Comparison of ENCODE assay signal across 9 mouse cellular contexts in genomic region chr10:69253075-69253685, GRCm38 (mm10). TPM values are rescaled to one million over a fixed set of nuclear protein-coding genes. Genes with fewer than 3 reads are reported as not detected.
DNase-seq lines count a peak whose midpoint lies in the region; ATAC-seq lines count a peak whose summit lies in the region.
"Had no signal": no experiment of that assay in that cellular context is flagged by ENCODE, and none has a peak within 500 bp of the region (broad histone marks: within the 10 kb centered on the region; RNA-seq: fewer than 3 reads in every experiment).

No protein-coding gene starts in this region.

- H3K4me1 ChIP-seq in embryonic facial prominence, embryonic 10.5 days = peaks cover 27% of the 10 kb centered on the region
- H3K4me1 ChIP-seq in intestine, embryonic 14.5 days (replicated peaks; ENCODE audit: control insufficient read depth, insufficient read depth, low read length) = peaks cover 24% of the 10 kb centered on the region
- H3K4me1 ChIP-seq in liver, embryonic 13.5 days (replicated peaks) = peaks cover 36% of the 10 kb centered on the region

- no peak overlapping the region for H3K4me2 ChIP-seq in intestine, embryonic 14.5 days (ENCODE audit: low read length)
- no peak overlapping the region for H3K4me2 ChIP-seq in liver, embryonic 13.5 days

- H3K36me3 ChIP-seq in embryonic facial prominence, embryonic 10.5 days (replicated peaks) = peaks cover 22% of the 10 kb centered on the region
- peaks cover 29% of the 10 kb centered on the region for H3K36me3 ChIP-seq in intestine, embryonic 14.5 days (ENCODE audit: control insufficient read depth, insufficient read depth, low read length)
- H3K36me3 ChIP-seq in liver, embryonic 13.5 days = peaks cover 9% of the 10 kb centered on the region; the same call in 1 of the 2 replicates

- H3K27me3 ChIP-seq in embryonic facial prominence, embryonic 10.5 days (replicated peaks; ENCODE audit: low read depth, poor library complexity, severe bottlenecking) = no peaks in the 10 kb centered on the region
- H3K27me3 ChIP-seq in intestine, embryonic 14.5 days (replicated peaks; ENCODE audit: control insufficient read depth, insufficient read depth, low read length) = no peaks in the 10 kb centered on the region
- H3K27me3 ChIP-seq in liver, embryonic 13.5 days = no peaks in the 10 kb centered on the region

- H3K9me3 ChIP-seq in embryonic facial prominence, embryonic 10.5 days = no peaks in the 10 kb centered on the region
- no peaks in the 10 kb centered on the region for H3K9me3 ChIP-seq in intestine, embryonic 14.5 days (ENCODE audit: control insufficient read depth, low read length)
- no peaks in the 10 kb centered on the region for H3K9me3 ChIP-seq in liver, embryonic 13.5 days (replicated peaks)

- no peak overlapping the region for H3K4me3 ChIP-seq in embryonic facial prominence, embryonic 10.5 days
- H3K4me3 ChIP-seq in intestine, embryonic 14.5 days (ENCODE audit: low read depth, low read length) = no peak overlapping the region
- no peak overlapping the region for H3K4me3 ChIP-seq in liver, embryonic 13.5 days (replicated peaks)
- H3K4me3 ChIP-seq: erythroblast, embryonic 14.5 days had no signal

- 56% methylated on average over 5 of the region's 5 CpGs for WGBS in embryonic facial prominence, embryonic 10.5 days
- 19% methylated on average over 5 of the region's 5 CpGs for WGBS in intestine, embryonic 14.5 days
- 51% methylated on average over 5 of the region's 5 CpGs for WGBS in liver, embryonic 13.5 days (ENCODE audit: insufficient replicate concordance)

- H3K27ac ChIP-seq in embryonic facial prominence, embryonic 10.5 days (replicated peaks) = peak overlapping the region; percentile 82
- peak overlapping the region; percentile 95 for H3K27ac ChIP-seq in intestine, embryonic 14.5 days (ENCODE audit: low read depth)
- peak overlapping the region; percentile 69 for H3K27ac ChIP-seq in liver, embryonic 13.5 days

- no peak overlapping the region for H3K9ac ChIP-seq in intestine, embryonic 14.5 days (ENCODE audit: low read length)
- H3K9ac ChIP-seq in liver, embryonic 13.5 days = no peak overlapping the region

- DNase-seq in gastrocnemius, postnatal 10 days = peak; percentile 46
- DNase-seq in gastrocnemius, adult 18-20 months (ENCODE audit: low spot score) = no peak
- peak; percentile 39 for DNase-seq in embryonic facial prominence, embryonic 10.5 days (ENCODE audit: low spot score)
- DNase-seq in intestine, embryonic 14.5 days (ENCODE audit: low spot score) = peak; percentile 76
- DNase-seq in liver, embryonic 13.5 days = no peak
- no peak for DNase-seq in cerebellum, adult 11 months
- DNase-seq in cerebellum, adult 9-11 months = no peak

- ATAC-seq in intestine, embryonic 14.5 days (replicated peaks; ENCODE audit: low FRiP score, low TSS enrichment, low read depth) = peak; percentile 86
- peak; percentile 24; the same call in 1 of the 2 replicates for ATAC-seq in liver, embryonic 13.5 days (ENCODE audit: low read depth)
- no peak for ATAC-seq in monocyte, adult 5-6 weeks (replicated peaks; ENCODE audit: insufficient number of reproducible peaks, low FRiP score, low TSS enrichment, poor library complexity, severe bottlenecking)

RNA-seq across cellular contexts. Expression of gene A930033H14Rik, which starts 40.3 kb away (rescaled TPM):
- 1 to 10 TPM; 3.3 to 6.2 TPM for total RNA-seq in gastrocnemius, postnatal 10 days (2021)
- total RNA-seq in gastrocnemius, adult 18-20 months (2021) = 1 to 10 TPM; 4.4 to 4.8 TPM
- 1.2 and 1.4 TPM in 2 replicates for polyA plus RNA-seq in embryonic facial prominence, embryonic 10.5 days (2016; fragmentation: Nextera tagmentation; extraction: Ambion mirVana)
- polyA plus RNA-seq in intestine, embryonic 14.5 days (2014; fragmentation: Nextera tagmentation; extraction: Ambion mirVana) = 2.7 and 2.8 TPM in 2 replicates
- 0.39 TPM in 2 replicates for polyA plus RNA-seq in liver, embryonic 13.5 days (2015; fragmentation: Nextera tagmentation; extraction: Ambion mirVana)
- total RNA-seq in monocyte, adult 5-6 weeks (2017) = not detected in 3 replicates
- polyA plus RNA-seq: erythroblast, embryonic 14.5 days had no signal

Comparison
In these comparisons a context has a peak if more than half of its experiments do, and no peak if none do; other contexts are left out.
1. DNase-seq: peak in gastrocnemius, postnatal 10 days (single experiment), embryonic facial prominence, embryonic 10.5 days (single experiment) and intestine, embryonic 14.5 days (single experiment); none in gastrocnemius, adult 18-20 months (single experiment), liver, embryonic 13.5 days (single experiment), cerebellum, adult 11 months (single experiment) and cerebellum, adult 9-11 months (single experiment).
2. Peak in every context shown above with its lines, with median percentiles within 50 percentile points of each other: H3K27ac ChIP-seq.